Mouse (Mus musculus): Measurements from ENCODE around the gene Med7. TPM values are rescaled to one million over a fixed set of nuclear protein-coding genes. Genes with fewer than 3 reads are reported as not detected.

Med7 gene
- polyA plus RNA-seq, 1 experiment from 2014 or later, result 97.6 TPM

- Histone ChIP-seq H3K27ac (no peak overlapping the region), H3K27me3 (ENCODE audit: low read depth, poor library complexity, severe bottlenecking) (no peaks in the 10 kb centered on the region), H3K4me1 (peaks cover 6% of the 10 kb centered on the region; the same call in 1 of the 2 replicates), H3K9me3 (replicated peaks) (no peaks in the 10 kb centered on the region), H3K36me3 (no peaks in the 10 kb centered on the region), H3K4me3 (no peak overlapping the region)
- no peak for DNase-seq (ENCODE audit: low spot score)
- 90% methylated on average over 9 of the region's 9 CpGs for WGBS
Measured at GRCm38 (mm10) chr11:46479311-46479710, 42.6 kb downstream of the Med7 start.

GRCm38 (mm10) chr11:46480517-46480916 lies 43.8 kb downstream of the Med7 start:
- Histone ChIP-seq H3K4me3 (no peak overlapping the region), H3K27ac (no peak overlapping the region), H3K9me3 (replicated peaks) (no peaks in the 10 kb centered on the region), H3K36me3 (no peaks in the 10 kb centered on the region), H3K4me1 (peaks cover 6% of the 10 kb centered on the region; the same call in 1 of the 2 replicates), H3K27me3 (ENCODE audit: low read depth, poor library complexity, severe bottlenecking) (no peaks in the 10 kb centered on the region)
- WGBS, result 74% methylated on average over 7 of the region's 7 CpGs
- no peak for DNase-seq (ENCODE audit: low spot score)

- no peak overlapping the region for H3K27ac ChIP-seq
- H3K36me3 ChIP-seq, result no peaks in the 10 kb centered on the region
- H3K27me3 ChIP-seq (ENCODE audit: low read depth, poor library complexity, severe bottlenecking), result no peaks in the 10 kb centered on the region
- H3K4me1 ChIP-seq, result no peaks in the 10 kb centered on the region
- WGBS, result 41% methylated on average over 1 of the region's 1 CpGs
- H3K9me3 ChIP-seq (replicated peaks), result no peaks in the 10 kb centered on the region
- H3K4me3 ChIP-seq, result no peak overlapping the region
- no peak for DNase-seq (ENCODE audit: low spot score)
Measured at GRCm38 (mm10) chr11:46488231-46488630, 51.5 kb downstream of the Med7 start.

GRCm38 (mm10) chr11:46488650-46489049 lies 51.9 kb downstream of the Med7 start:
- Histone ChIP-seq H3K27ac (no peak overlapping the region), H3K9me3 (replicated peaks) (no peaks in the 10 kb centered on the region), H3K27me3 (ENCODE audit: low read depth, poor library complexity, severe bottlenecking) (no peaks in the 10 kb centered on the region), H3K4me3 (no peak overlapping the region), H3K36me3 (no peaks in the 10 kb centered on the region), H3K4me1 (no peaks in the 10 kb centered on the region)
- 86% methylated on average over 2 of the region's 2 CpGs for WGBS
- DNase-seq (ENCODE audit: low spot score), result no peak

Other genes starting within 250 kb of the Med7 start
- 0.09 and 0.11 TPM in 2 replicates for gene Fndc9, start 201.4 kb upstream of the Med7 start, polyA plus RNA-seq (2016; fragmentation: Nextera tagmentation; extraction: Ambion mirVana)
- 9.7 and 14.7 TPM in 2 replicates for gene Cyfip2, start 124.1 kb upstream of the Med7 start, polyA plus RNA-seq (2016; fragmentation: Nextera tagmentation; extraction: Ambion mirVana)
- gene Itk, start 47.4 kb upstream of the Med7 start, polyA plus RNA-seq (2016; fragmentation: Nextera tagmentation; extraction: Ambion mirVana), result not detected in 2 replicates
- not detected in 2 replicates for gene Fam71b, start 40.4 kb upstream of the Med7 start, polyA plus RNA-seq (2016; fragmentation: Nextera tagmentation; extraction: Ambion mirVana)
- gene Havcr2, start 18.0 kb downstream of the Med7 start, polyA plus RNA-seq (2016; fragmentation: Nextera tagmentation; extraction: Ambion mirVana), result 0.13 TPM in 1 of 2 replicates, not detected in the other
- not detected in 2 replicates for gene Gm12169, start 87.3 kb downstream of the Med7 start, polyA plus RNA-seq (2016; fragmentation: Nextera tagmentation; extraction: Ambion mirVana)
- not detected in 2 replicates for gene BC053393, start 134.6 kb downstream of the Med7 start, polyA plus RNA-seq (2016; fragmentation: Nextera tagmentation; extraction: Ambion mirVana)
- gene Dppa1, start 192.3 kb downstream of the Med7 start, polyA plus RNA-seq (2016; fragmentation: Nextera tagmentation; extraction: Ambion mirVana), result not detected in 2 replicates

Data from limb, embryonic 10.5 days (tissue).